Mouse (Mus musculus): ENCODE data around the gene Efcab12. TPM values are rescaled to one million over a fixed set of nuclear protein-coding genes. Genes with fewer than 3 reads are reported as not detected.
"Not testable (repeated sequence)": the region's sequence is repeated elsewhere in the genome, so short reads cannot be mapped to it uniquely, and the experiment has no call there.

Gene Efcab12
- polyA plus RNA-seq (2015; fragmentation: Nextera tagmentation; extraction: Ambion mirVana), result 0.58 and 0.71 TPM in 2 replicates

- ATAC-seq (ENCODE audit: insufficient read depth, low FRiP score, low read depth), result peak; percentile 89
- no peaks in the 10 kb centered on the region for H3K9me3 ChIP-seq
- H3K4me3 ChIP-seq (replicated peaks), result peak within 1 kb of the TSS; percentile 35
- no peak within 1 kb of the TSS for H3K9ac ChIP-seq
- peaks cover 5% of the 10 kb centered on the region; the same call in 1 of the 2 replicates for H3K4me1 ChIP-seq
- 1% methylated on average over 19 of the region's 19 CpGs for WGBS
- peak within 1 kb of the TSS; percentile 70 for H3K4me2 ChIP-seq
- H3K36me3 ChIP-seq, result 0 out of 2 replicates have a peak, but pooled peaks cover 5% of the 10 kb centered on the region
- H3K27ac ChIP-seq, result peak within 1 kb of the TSS; percentile 55
- H3K27me3 ChIP-seq (replicated peaks), result no peaks in the 10 kb centered on the region
Measured at GRCm38 (mm10) chr6:115838161-115838597, at the start of gene Efcab12. Gene Efcab12 (minus strand): TSS chr6:115838412.

GRCm38 (mm10) chr6:115886894-115887293 is 48.7 kb upstream of the Efcab12 start:
- H3K9ac ChIP-seq, result no peak overlapping the region
- no peak overlapping the region for H3K27ac ChIP-seq
- WGBS, result 56% methylated on average over 4 of the region's 4 CpGs
- H3K4me1 ChIP-seq, result peaks cover 17% of the 10 kb centered on the region
- peak; percentile 28; the same call in 1 of the 2 replicates for ATAC-seq (ENCODE audit: insufficient read depth, low FRiP score, low read depth)
- no peaks in the 10 kb centered on the region for H3K27me3 ChIP-seq (replicated peaks)
- no peak overlapping the region for H3K4me3 ChIP-seq (replicated peaks)
- peaks cover 10% of the 10 kb centered on the region for H3K36me3 ChIP-seq
- no peaks in the 10 kb centered on the region for H3K9me3 ChIP-seq
- H3K4me2 ChIP-seq, result no peak overlapping the region

GRCm38 (mm10) chr6:115884018-115884417 is 45.8 kb upstream of the Efcab12 start:
- no peak overlapping the region for H3K27ac ChIP-seq
- H3K9me3 ChIP-seq, result no peaks in the 10 kb centered on the region
- no peak for ATAC-seq (ENCODE audit: insufficient read depth, low FRiP score, low read depth)

GRCm38 (mm10) chr6:115880751-115881150 is 42.5 kb upstream of the Efcab12 start:
- Histone ChIP-seq H3K27ac (no peak overlapping the region), H3K9me3 (no peaks in the 10 kb centered on the region), H3K4me3 (replicated peaks) (no peak overlapping the region), H3K9ac (no peak overlapping the region), H3K27me3 (replicated peaks) (no peaks in the 10 kb centered on the region), H3K4me2 (no peak overlapping the region), H3K36me3 (peaks cover 9% of the 10 kb centered on the region; the same call in 1 of the 2 replicates), H3K4me1 (no peaks in the 10 kb centered on the region; the same call in 1 of the 2 replicates)
- 73% methylated on average over 8 of the region's 8 CpGs for WGBS
- ATAC-seq (ENCODE audit: insufficient read depth, low FRiP score, low read depth), result no peak

More at GRCm38 (mm10) chr6:115884018-115884417, 45.8 kb upstream of the Efcab12 start:
- no peak overlapping the region for H3K4me2 ChIP-seq
- H3K9ac ChIP-seq, result no peak overlapping the region
- 0 out of 2 replicates have a peak, but pooled peaks cover 3% of the 10 kb centered on the region for H3K4me1 ChIP-seq
- no peak overlapping the region for H3K4me3 ChIP-seq (replicated peaks)
- peaks cover 15% of the 10 kb centered on the region for H3K36me3 ChIP-seq
- H3K27me3 ChIP-seq (replicated peaks), result no peaks in the 10 kb centered on the region

- ATAC-seq (ENCODE audit: insufficient read depth, low FRiP score, low read depth), result no peak
- Histone ChIP-seq H3K27ac (no peak overlapping the region), H3K27me3 (replicated peaks) (no peaks in the 10 kb centered on the region), H3K4me3 (replicated peaks) (no peak overlapping the region), H3K36me3 (peaks cover 6% of the 10 kb centered on the region; the same call in 1 of the 2 replicates), H3K4me1 (no peaks in the 10 kb centered on the region; the same call in 1 of the 2 replicates), H3K4me2 (no peak overlapping the region), H3K9ac (no peak overlapping the region), H3K9me3 (no peaks in the 10 kb centered on the region)
- WGBS, result 74% methylated on average over 6 of the region's 6 CpGs
Measured at GRCm38 (mm10) chr6:115879736-115880135, 41.5 kb upstream of the Efcab12 start.

- no peaks in the 10 kb centered on the region; the same call in 1 of the 2 replicates for H3K4me1 ChIP-seq
- H3K9me3 ChIP-seq, result no peaks in the 10 kb centered on the region
- peak overlapping the region; percentile 22; the same call in 1 of the 2 replicates for H3K27ac ChIP-seq
- no peaks in the 10 kb centered on the region for H3K27me3 ChIP-seq (replicated peaks)
- WGBS, result 53% methylated on average over 6 of the region's 6 CpGs
- H3K4me2 ChIP-seq, result no peak overlapping the region
- no peak overlapping the region for H3K9ac ChIP-seq
- ATAC-seq (ENCODE audit: insufficient read depth, low FRiP score, low read depth), result no peak
- H3K36me3 ChIP-seq, result peaks cover 6% of the 10 kb centered on the region; the same call in 1 of the 2 replicates
- no peak overlapping the region for H3K4me3 ChIP-seq (replicated peaks)
Measured at GRCm38 (mm10) chr6:115878694-115879093, 40.5 kb upstream of the Efcab12 start.

GRCm38 (mm10) chr6:115877239-115877638 is 39.0 kb upstream of the Efcab12 start:
- H3K4me1 ChIP-seq, result no peaks in the 10 kb centered on the region; the same call in 1 of the 2 replicates
- H3K4me3 ChIP-seq (replicated peaks), result no peak overlapping the region
- H3K27me3 ChIP-seq (replicated peaks), result no peaks in the 10 kb centered on the region
- H3K9me3 ChIP-seq, result no peaks in the 10 kb centered on the region
- no peak overlapping the region for H3K4me2 ChIP-seq
- H3K9ac ChIP-seq, result no peak overlapping the region
- H3K36me3 ChIP-seq, result peaks cover 6% of the 10 kb centered on the region; the same call in 1 of the 2 replicates
- WGBS, result 72% methylated on average over 2 of the region's 2 CpGs
- H3K27ac ChIP-seq, result no peak overlapping the region
- no peak for ATAC-seq (ENCODE audit: insufficient read depth, low FRiP score, low read depth)

GRCm38 (mm10) chr6:115871318-115871717 is 33.1 kb upstream of the Efcab12 start:
- not testable (repeated sequence) for H3K27ac ChIP-seq; ATAC-seq (ENCODE audit: insufficient read depth, low FRiP score, low read depth); H3K4me1 ChIP-seq; H3K4me2 ChIP-seq; H3K9me3 ChIP-seq; H3K9ac ChIP-seq; H3K36me3 ChIP-seq; H3K4me3 ChIP-seq (replicated peaks); H3K27me3 ChIP-seq (replicated peaks)
- WGBS, result no CpG with 5 or more reads among the region's 3 CpGs

GRCm38 (mm10) chr6:115867157-115867556 is 28.9 kb upstream of the Efcab12 start:
- not testable (repeated sequence) for ATAC-seq (ENCODE audit: insufficient read depth, low FRiP score, low read depth); H3K9me3 ChIP-seq
- WGBS, result no CpG with 5 or more reads among the region's 3 CpGs

GRCm38 (mm10) chr6:115865246-115865645 is 27.0 kb upstream of the Efcab12 start:
- H3K9ac ChIP-seq, result no peak overlapping the region

More at GRCm38 (mm10) chr6:115867157-115867556, 28.9 kb upstream of the Efcab12 start:
- H3K4me1 ChIP-seq; H3K27me3 ChIP-seq (replicated peaks); H3K9ac ChIP-seq; H3K27ac ChIP-seq; H3K4me3 ChIP-seq (replicated peaks); H3K4me2 ChIP-seq; H3K36me3 ChIP-seq: not testable (repeated sequence)

GRCm38 (mm10) chr6:115863340-115863841 is 25.2 kb upstream of the Efcab12 start:
- Histone ChIP-seq H3K4me1 (peaks cover 25% of the 10 kb centered on the region), H3K9ac (no peak overlapping the region)
- 0 out of 2 replicates have a peak, but pooled peaks have one; percentile 29 for ATAC-seq (ENCODE audit: insufficient read depth, low FRiP score, low read depth)

More at GRCm38 (mm10) chr6:115865246-115865645, 27.0 kb upstream of the Efcab12 start:
- no peak overlapping the region for H3K4me3 ChIP-seq (replicated peaks)
- no peak for ATAC-seq (ENCODE audit: insufficient read depth, low FRiP score, low read depth)
- 89% methylated on average over 4 of the region's 4 CpGs for WGBS
- H3K4me1 ChIP-seq, result peaks cover 15% of the 10 kb centered on the region
- no peaks in the 10 kb centered on the region for H3K9me3 ChIP-seq
- H3K27ac ChIP-seq, result no peak overlapping the region
- no peak overlapping the region for H3K4me2 ChIP-seq
- H3K27me3 ChIP-seq (replicated peaks), result no peaks in the 10 kb centered on the region
- no peaks in the 10 kb centered on the region for H3K36me3 ChIP-seq

GRCm38 (mm10) chr6:115860027-115860556 is 21.9 kb upstream of the Efcab12 start:
- ATAC-seq (ENCODE audit: insufficient read depth, low FRiP score, low read depth), result peak; percentile 36; the same call in 1 of the 2 replicates
- no peaks in the 10 kb centered on the region for H3K27me3 ChIP-seq (replicated peaks)
- no peak overlapping the region for H3K9ac ChIP-seq
- peak overlapping the region; percentile 52; the same call in 1 of the 2 replicates for H3K27ac ChIP-seq
- no peak overlapping the region for H3K4me3 ChIP-seq (replicated peaks)
- H3K9me3 ChIP-seq, result no peaks in the 10 kb centered on the region
- WGBS, result 37% methylated on average over 7 of the region's 7 CpGs
- H3K36me3 ChIP-seq, result no peaks in the 10 kb centered on the region
- H3K4me1 ChIP-seq, result peaks cover 30% of the 10 kb centered on the region
- no peak overlapping the region for H3K4me2 ChIP-seq

More at GRCm38 (mm10) chr6:115863340-115863841, 25.2 kb upstream of the Efcab12 start:
- Histone ChIP-seq H3K36me3 (no peaks in the 10 kb centered on the region), H3K4me2 (no peak overlapping the region), H3K27me3 (replicated peaks) (no peaks in the 10 kb centered on the region), H3K4me3 (replicated peaks) (no peak overlapping the region), H3K9me3 (no peaks in the 10 kb centered on the region), H3K27ac (peak overlapping the region; percentile 83)
- 45% methylated on average over 7 of the region's 7 CpGs for WGBS
